ENCODE assay signal across 20 mouse cellular contexts in the genomic region with DNA sequence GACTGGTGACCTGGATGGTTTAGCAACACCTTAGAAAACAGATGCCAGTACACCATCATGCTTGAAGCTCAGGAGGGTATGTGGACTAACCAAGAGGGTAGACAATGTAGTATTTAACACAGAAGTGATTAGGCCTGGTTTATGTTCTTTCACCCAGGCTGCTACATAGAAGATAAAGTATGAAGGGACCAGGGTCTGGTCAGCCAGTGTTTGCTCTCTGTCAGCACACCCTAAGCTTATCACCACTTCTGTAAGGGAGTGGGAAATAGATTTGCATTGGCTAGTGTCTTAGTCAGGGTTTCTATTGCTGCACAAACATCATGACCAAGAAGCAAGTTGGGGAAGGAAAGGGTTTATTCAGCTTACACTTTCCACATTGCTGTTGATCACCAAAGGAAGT.
A peak's percentile ranks its signal among the peaks of the same experiment; 100 is the strongest.
DNase-seq lines count a peak whose midpoint lies in the region; ATAC-seq and TF ChIP-seq lines count a peak whose summit lies in the region.
"Had no signal": no experiment of that assay in that cellular context is flagged by ENCODE, and none has a peak within 500 bp of the region (broad histone marks: within the 10 kb centered on the region; RNA-seq: fewer than 3 reads in every experiment).

No protein-coding gene starts in this region.

- no peak for DNase-seq in heart, postnatal 0 days (ENCODE audit: low spot score)
- DNase-seq in heart, postnatal 4 days = no peak
- DNase-seq in stomach, postnatal 0 days (ENCODE audit: low spot score) = no peak
- DNase-seq in adrenal gland, postnatal 4 days (ENCODE audit: low spot score in 2 of 2) = no peak
- DNase-seq: adrenal gland, adult 2 months; adrenal gland, postnatal 25 days; cerebellum, adult 11 months; cerebellum, adult 8-10 months; cerebellum, postnatal 14 days; embryo, embryonic 11 days; gastrocnemius, adult 2 months; gastrocnemius, postnatal 25 days had no signal

- H3K36me3 ChIP-seq in heart, postnatal 0 days (replicated peaks; ENCODE audit: control insufficient read depth, insufficient read depth, low read length) = no peaks in the 10 kb centered on the region
- H3K36me3 ChIP-seq in intestine, embryonic 15.5 days = no peaks in the 10 kb centered on the region
- H3K36me3 ChIP-seq in intestine, embryonic 16.5 days (ENCODE audit: control insufficient read depth, insufficient read depth, low read length) = no peaks in the 10 kb centered on the region
- H3K36me3 ChIP-seq in stomach, postnatal 0 days (ENCODE audit: control insufficient read depth, insufficient read depth, low read length) = no peaks in the 10 kb centered on the region
- H3K36me3 ChIP-seq: embryonic facial prominence, embryonic 15.5 days; forebrain, embryonic 10.5 days; hindbrain, embryonic 10.5 days had no signal

- H3K4me1 ChIP-seq in heart, postnatal 0 days (ENCODE audit: control insufficient read depth, insufficient read depth) = no peaks in the 10 kb centered on the region
- H3K4me1 ChIP-seq in intestine, embryonic 15.5 days (replicated peaks) = 0 out of 2 replicates have a peak, but pooled peaks cover 5% of the 10 kb centered on the region
- H3K4me1 ChIP-seq in intestine, embryonic 16.5 days (ENCODE audit: control insufficient read depth, insufficient read depth, low read length) = peaks cover 3% of the 10 kb centered on the region
- no peaks in the 10 kb centered on the region for H3K4me1 ChIP-seq in stomach, postnatal 0 days (replicated peaks; ENCODE audit: control insufficient read depth, insufficient read depth)
- H3K4me1 ChIP-seq: embryonic facial prominence, embryonic 15.5 days; hindbrain, embryonic 10.5 days had no signal

- H3K9me3 ChIP-seq in heart, postnatal 0 days (replicated peaks; ENCODE audit: control insufficient read depth, low read length) = no peaks in the 10 kb centered on the region
- H3K9me3 ChIP-seq in intestine, embryonic 15.5 days = no peaks in the 10 kb centered on the region
- H3K9me3 ChIP-seq in intestine, embryonic 16.5 days (ENCODE audit: control insufficient read depth, low read length) = no peaks in the 10 kb centered on the region
- no peaks in the 10 kb centered on the region for H3K9me3 ChIP-seq in stomach, postnatal 0 days (ENCODE audit: control insufficient read depth, low read length)
- H3K9me3 ChIP-seq: embryonic facial prominence, embryonic 15.5 days; forebrain, embryonic 10.5 days; hindbrain, embryonic 10.5 days had no signal

- TF ChIP-seq CTCF in heart, postnatal 0 days (IDR thresholded peaks at IDR 0.05; ENCODE audit: low read depth) = no peak
- no peak for TF ChIP-seq CTCF in stomach, postnatal 0 days (IDR thresholded peaks at IDR 0.05; ENCODE audit: low read depth)

- no peak for TF ChIP-seq EP300 in heart, postnatal 0 days (IDR thresholded peaks at IDR 0.05; ENCODE audit: low read depth)
- TF ChIP-seq EP300 in stomach, postnatal 0 days (optimal IDR thresholded peaks at IDR 0.05) = no peak

- no peak for ATAC-seq in heart, postnatal 0 days (ENCODE audit: insufficient read depth, low read depth)
- 0 out of 2 replicates have a peak, but pooled peaks have one; percentile 41 for ATAC-seq in intestine, embryonic 15.5 days
- no peak for ATAC-seq in intestine, embryonic 16.5 days
- ATAC-seq in stomach, postnatal 0 days (ENCODE audit: low FRiP score, low TSS enrichment) = no peak
- ATAC-seq: forebrain, embryonic 14.5 days had no signal

- H3K9ac ChIP-seq in heart, postnatal 0 days (replicated peaks; ENCODE audit: low read depth, low read length) = no peak overlapping the region
- H3K9ac ChIP-seq in intestine, embryonic 15.5 days = no peak overlapping the region
- H3K9ac ChIP-seq in intestine, embryonic 16.5 days (ENCODE audit: low read depth, low read length) = no peak overlapping the region
- no peak overlapping the region for H3K9ac ChIP-seq in stomach, postnatal 0 days (ENCODE audit: low read length)
- H3K9ac ChIP-seq: embryonic facial prominence, embryonic 15.5 days; hindbrain, embryonic 14.5 days had no signal

- no peak overlapping the region for H3K4me2 ChIP-seq in heart, postnatal 0 days (ENCODE audit: low read depth, low read length)
- H3K4me2 ChIP-seq in intestine, embryonic 15.5 days (replicated peaks) = no peak overlapping the region
- H3K4me2 ChIP-seq in intestine, embryonic 16.5 days (ENCODE audit: low read depth, low read length) = no peak overlapping the region
- H3K4me2 ChIP-seq in stomach, postnatal 0 days (replicated peaks; ENCODE audit: low read depth) = no peak overlapping the region
- H3K4me2 ChIP-seq: embryonic facial prominence, embryonic 15.5 days; hindbrain, embryonic 14.5 days had no signal

- H3K4me3 ChIP-seq in heart, postnatal 0 days (ENCODE audit: low read depth, low read length) = no peak overlapping the region
- no peak overlapping the region for H3K4me3 ChIP-seq in intestine, embryonic 15.5 days (replicated peaks)
- H3K4me3 ChIP-seq in intestine, embryonic 16.5 days (ENCODE audit: low read length) = no peak overlapping the region
- H3K4me3 ChIP-seq in stomach, postnatal 0 days (ENCODE audit: low read depth, low read length) = no peak overlapping the region
- H3K4me3 ChIP-seq: embryonic facial prominence, embryonic 15.5 days; erythroblast, embryonic 14.5 days; forebrain, embryonic 10.5 days; gastrocnemius, adult 2 months; hindbrain, embryonic 10.5 days had no signal

- H3K27me3 ChIP-seq in heart, postnatal 0 days (ENCODE audit: control insufficient read depth, insufficient read depth, low read length) = no peaks in the 10 kb centered on the region
- H3K27me3 ChIP-seq in intestine, embryonic 15.5 days (replicated peaks) = no peaks in the 10 kb centered on the region
- no peaks in the 10 kb centered on the region for H3K27me3 ChIP-seq in intestine, embryonic 16.5 days (replicated peaks; ENCODE audit: control insufficient read depth, insufficient read depth, low read length)
- no peaks in the 10 kb centered on the region for H3K27me3 ChIP-seq in stomach, postnatal 0 days (ENCODE audit: control insufficient read depth, insufficient read depth, low read length)
- H3K27me3 ChIP-seq: embryonic facial prominence, embryonic 15.5 days had no signal

- peak overlapping the region; percentile 8; the same call in 1 of the 2 replicates for H3K27ac ChIP-seq in heart, postnatal 0 days (ENCODE audit: low read depth)
- peak overlapping the region; percentile 45; the same call in 1 of the 2 replicates for H3K27ac ChIP-seq in intestine, embryonic 15.5 days
- peak overlapping the region; percentile 77; the same call in 1 of the 2 replicates for H3K27ac ChIP-seq in intestine, embryonic 16.5 days (ENCODE audit: low read length)
- H3K27ac ChIP-seq in stomach, postnatal 0 days (replicated peaks) = peak overlapping the region; percentile 46; the same call in 1 of the 2 replicates
- H3K27ac ChIP-seq: embryonic facial prominence, embryonic 15.5 days; forebrain, embryonic 10.5 days; gastrocnemius, adult 2 months; hindbrain, embryonic 10.5 days; hindbrain, embryonic 14.5 days had no signal

Comparison
In these comparisons a context has a peak if more than half of its experiments do, and no peak if none do; other contexts are left out.
1. H3K27ac ChIP-seq: peak in every context shown above with its lines; median percentile 77 in intestine, embryonic 16.5 days; 46 in stomach, postnatal 0 days; 45 in intestine, embryonic 15.5 days; 8 in heart, postnatal 0 days.